Mouse (Mus musculus): ENCODE data around the gene Ak4. TPM values are rescaled to one million over a fixed set of nuclear protein-coding genes. Genes with fewer than 3 reads are reported as not detected.

The Ak4 gene
- total RNA-seq, 2 experiments from 2014 or later, result 84.1 to 87.1 TPM

DNA sequence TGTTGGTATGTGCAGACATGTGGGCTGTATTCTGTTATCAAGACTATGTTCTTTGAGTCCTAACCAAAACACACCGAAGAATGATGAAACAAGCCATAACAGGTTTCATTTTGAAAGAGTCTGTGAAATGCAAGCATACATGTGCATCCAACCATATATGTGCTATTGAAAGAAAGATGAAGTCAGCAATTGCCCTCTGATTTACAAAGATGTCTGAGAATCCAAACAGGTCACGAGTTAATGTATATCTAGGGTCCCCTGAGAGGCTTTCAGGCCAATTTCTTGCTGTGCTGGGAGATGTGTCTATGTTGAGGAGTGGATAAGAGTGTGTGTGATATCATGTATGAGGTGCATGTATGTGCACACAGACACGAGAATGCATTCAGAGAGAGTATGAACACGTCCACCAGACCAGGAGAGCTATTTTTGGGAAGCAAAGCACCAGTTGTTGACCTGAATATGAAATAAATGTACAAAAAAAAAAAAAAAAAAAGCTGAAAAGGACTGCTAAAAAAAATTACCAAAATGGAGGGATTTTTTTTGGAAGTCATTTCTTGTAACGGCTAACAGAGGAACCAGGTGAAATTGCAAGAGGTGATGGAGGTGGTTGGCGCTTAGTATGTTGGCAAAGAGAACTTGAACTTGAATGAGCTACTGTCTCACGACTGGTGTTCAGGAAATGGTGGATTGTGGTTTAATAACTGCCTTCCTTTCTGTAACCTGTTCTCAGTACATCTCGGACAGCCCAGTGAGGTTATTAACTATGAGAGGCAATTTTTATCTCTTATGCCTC lies 91.2 kb downstream of the Ak4 start:
- no peak for DNase-seq (ENCODE audit: low spot score in 2 of 2)

DNA sequence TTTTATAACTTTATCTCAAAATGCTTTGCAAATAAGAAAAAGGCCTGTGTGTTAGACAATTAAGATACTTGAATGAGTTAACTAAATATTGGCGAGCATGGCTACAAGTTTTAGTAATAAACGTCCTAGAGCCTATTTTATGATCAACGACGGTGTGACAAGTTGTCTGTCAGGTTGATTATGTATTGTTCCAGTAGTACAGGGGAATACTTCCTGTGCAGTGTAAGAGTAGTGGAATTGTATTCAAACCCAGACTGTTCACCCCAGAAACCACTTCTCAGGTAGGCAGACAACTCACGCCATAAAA lies 91.8 kb downstream of the Ak4 start:
- no peak for DNase-seq (ENCODE audit: low spot score in 2 of 2)

DNA sequence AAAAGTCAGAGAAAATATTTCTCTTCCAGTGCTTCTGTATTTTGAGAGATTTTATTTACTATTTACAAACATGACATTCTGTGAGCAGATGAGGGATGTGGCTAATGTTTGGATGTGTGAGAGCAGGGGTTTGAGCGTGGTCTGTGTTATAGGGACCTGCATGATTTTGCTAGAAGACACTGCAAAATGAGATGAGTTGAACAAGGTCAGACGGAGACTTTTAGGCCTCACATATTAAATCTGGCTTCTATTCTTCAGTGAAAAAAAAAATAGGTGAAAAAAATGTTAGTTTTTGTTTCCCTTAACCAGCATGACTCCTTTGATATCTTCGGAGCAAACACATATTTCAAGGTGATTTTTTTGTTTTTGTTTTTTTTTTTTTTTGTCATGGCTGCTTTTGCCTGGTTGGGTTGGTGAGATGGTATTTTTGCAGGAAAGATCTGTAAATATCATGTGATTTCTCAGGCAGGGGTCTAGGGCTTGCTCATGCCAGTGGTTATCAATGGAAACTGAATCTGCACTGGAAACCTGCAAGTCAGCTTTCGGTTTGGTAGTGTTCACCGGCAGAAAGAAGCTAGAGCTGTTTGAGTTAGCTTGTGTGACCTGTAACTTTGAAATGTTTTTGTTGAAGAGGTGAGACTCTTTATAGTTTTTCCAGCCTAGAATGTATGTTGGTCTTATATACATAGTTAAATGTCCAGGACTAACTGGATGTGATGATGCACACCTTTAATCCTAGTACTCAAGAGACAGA lies 92.9 kb downstream of the Ak4 start:
- no peak for DNase-seq (ENCODE audit: low spot score in 2 of 2)

DNA sequence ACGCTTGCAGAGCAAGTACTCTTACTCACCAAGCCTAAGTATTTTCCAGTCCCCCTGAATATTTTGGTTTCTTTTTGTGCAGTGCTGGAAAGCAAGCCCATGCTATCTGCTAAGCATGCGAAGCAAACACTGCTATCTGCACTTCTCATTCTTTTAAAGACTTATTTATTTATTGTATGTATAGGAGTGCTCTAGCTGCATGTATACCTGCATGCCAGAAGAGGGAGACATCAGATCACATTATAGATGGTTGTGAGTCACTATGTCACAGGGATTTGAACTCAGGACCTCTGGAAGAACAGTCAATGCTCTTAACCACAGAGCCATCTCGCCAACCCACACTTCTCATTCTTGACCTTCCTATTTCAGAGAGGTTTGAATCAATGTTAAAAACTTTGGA lies 94.2 kb downstream of the Ak4 start:
- DNase-seq (ENCODE audit: low spot score in 2 of 2), result no peak

DNA sequence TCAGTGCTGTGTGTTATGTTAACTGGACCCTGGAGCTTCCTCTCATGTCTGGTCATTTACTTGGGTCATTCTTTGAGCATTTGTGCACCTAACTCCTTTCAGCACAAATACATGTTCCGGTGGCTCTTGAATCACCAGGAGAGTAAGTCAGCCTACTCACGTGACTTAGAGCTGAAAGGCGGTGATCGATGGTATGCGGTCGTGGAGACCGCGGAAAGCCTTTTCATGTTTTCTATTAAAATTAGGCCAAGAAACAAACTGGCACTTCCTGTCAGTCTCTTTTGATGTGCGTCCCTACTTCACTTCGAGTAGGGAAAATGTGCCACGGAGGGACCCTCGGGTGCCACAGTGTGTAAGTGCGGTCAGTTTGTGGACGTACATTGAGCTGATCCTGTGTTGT lies 96.8 kb downstream of the Ak4 start:
- DNase-seq (ENCODE audit: low spot score in 2 of 2), result no peak

Other genes starting within 250 kb of the Ak4 start
- gene Jak1, start 154.0 kb upstream of the Ak4 start, total RNA-seq (2021), result 100 to 1,000 TPM; 126 to 137 TPM
- gene Dnajc6, start 77.4 kb downstream of the Ak4 start, total RNA-seq (2021), result 100 to 1,000 TPM; 287 to 314 TPM
- 10 to 100 TPM; 27.1 to 29.5 TPM for gene Leprot, start 228.4 kb downstream of the Ak4 start, total RNA-seq (2021)

Data from layer of hippocampus, adult 18-20 months (tissue).